Mouse (Mus musculus) forebrain, embryonic 15.5 days (tissue): ENCODE results near the gene Dbil5. TPM values are rescaled to one million over a fixed set of nuclear protein-coding genes. Genes with fewer than 3 reads are reported as not detected.
"Not testable (repeated sequence)": the region's sequence is repeated elsewhere in the genome, so short reads cannot be mapped to it uniquely, and the experiment has no call there.

ENCODE experiments used
- ATAC-seq: fragments of 200-750 bp; cut with Nextera tagmentation; replicated peaks from 2 replicates; pipeline ENCODE4 v1.8.0; 2017; ENCODE audit warnings: mild to moderate bottlenecking, moderate TSS enrichment, moderate library complexity
- H3K27ac ChIP-seq: fragments of 300-500 bp; sonication (generic); replicated peaks from 2 replicates; pipeline ENCODE4 v1.5.1; 2015; ENCODE audit warnings: mild to moderate bottlenecking, inconsistent platforms
- H3K27me3 ChIP-seq: fragments of 300-500 bp; sonication (generic); 2 replicates; pipeline ENCODE4 v1.6.1; 2015; ENCODE audit warnings: inconsistent platforms
- H3K36me3 ChIP-seq: fragments of 300-500 bp; sonication (generic); 2 replicates; pipeline ENCODE4 v1.6.1; 2015; ENCODE audit warnings: mild to moderate bottlenecking, inconsistent platforms
- H3K4me1 ChIP-seq: fragments of 300-500 bp; sonication (generic); 2 replicates; pipeline ENCODE4 v1.6.1; 2015; ENCODE audit warnings: inconsistent platforms
- H3K4me2 ChIP-seq: fragments of 300-500 bp; sonication (generic); replicated peaks from 2 replicates; pipeline ENCODE4 v1.6.1; 2015; ENCODE audit warnings: mild to moderate bottlenecking, inconsistent platforms
- H3K4me3 ChIP-seq: fragments of 300-500 bp; sonication (generic); 2 replicates; pipeline ENCODE4 v1.5.1; 2015; ENCODE audit warnings: mild to moderate bottlenecking, inconsistent platforms
- H3K9ac ChIP-seq: fragments of 300-500 bp; sonication (generic); replicated peaks from 2 replicates; pipeline ENCODE4 v1.6.1; 2015; ENCODE audit warnings: mild to moderate bottlenecking, inconsistent platforms
- H3K9me3 ChIP-seq: fragments of 300-500 bp; sonication (generic); 2 replicates; pipeline ENCODE4 v1.6.1; 2016; ENCODE audit warnings: inconsistent platforms
- whole genome bisulfite sequencing: fragments of 180-500 bp; shearing (Covaris S2); methylation state at CpG from one replicate; pipeline ENCODE4 v1.1.7; 2015; ENCODE audit warnings: mixed read lengths; 5-methylcytosine and 5-hydroxymethylcytosine counted together
- polyA plus RNA-seq: library from polyadenylated mRNA; unstranded; fragments of >200 nt; fragmentation: Nextera tagmentation; extraction: Ambion mirVana; gene quantifications from 2 replicates; pipeline ENCODE4 v1.2.1, GENCODE M21; 2015

Gene Dbil5
- polyA plus RNA-seq, 1 experiment from 2014 or later = not detected

GRCm38 (mm10) chr11:76206793-76207192, 10.6 kb upstream of the Dbil5 start:
- WGBS = 85% methylated on average over 5 of the region's 5 CpGs

GRCm38 (mm10) chr11:76210228-76210985, 7.0 kb upstream of the Dbil5 start:
- no peak overlapping the region for H3K27ac ChIP-seq
- H3K36me3 ChIP-seq = peaks cover 65% of the 10 kb centered on the region
- no peaks in the 10 kb centered on the region for H3K27me3 ChIP-seq
- no peak overlapping the region for H3K4me2 ChIP-seq
- H3K4me1 ChIP-seq = no peaks in the 10 kb centered on the region
- 83% methylated on average over 13 of the region's 13 CpGs for WGBS
- H3K4me3 ChIP-seq = no peak overlapping the region
- no peak overlapping the region for H3K9ac ChIP-seq
- ATAC-seq = no peak
- no peaks in the 10 kb centered on the region for H3K9me3 ChIP-seq

More at GRCm38 (mm10) chr11:76206793-76207192, 10.6 kb upstream of the Dbil5 start:
- H3K9me3 ChIP-seq = no peaks in the 10 kb centered on the region
- H3K4me3 ChIP-seq = no peak overlapping the region
- ATAC-seq = no peak
- no peak overlapping the region for H3K9ac ChIP-seq
- no peak overlapping the region for H3K27ac ChIP-seq
- H3K4me1 ChIP-seq = peaks cover 15% of the 10 kb centered on the region
- H3K27me3 ChIP-seq = no peaks in the 10 kb centered on the region
- no peak overlapping the region for H3K4me2 ChIP-seq
- peaks cover 57% of the 10 kb centered on the region for H3K36me3 ChIP-seq

GRCm38 (mm10) chr11:76211595-76211994, 5.8 kb upstream of the Dbil5 start:
- not testable (repeated sequence) for H3K4me2 ChIP-seq, H3K9ac ChIP-seq, H3K4me1 ChIP-seq, H3K9me3 ChIP-seq, ATAC-seq, H3K27me3 ChIP-seq, H3K27ac ChIP-seq, H3K4me3 ChIP-seq
- peaks cover 57% of the 10 kb centered on the region for H3K36me3 ChIP-seq
- WGBS = 92% methylated on average over 5 of the region's 6 CpGs

- 45% methylated on average over 5 of the region's 5 CpGs for WGBS
- no peak for ATAC-seq
Measured at GRCm38 (mm10) chr11:76213841-76214240, 3.6 kb upstream of the Dbil5 start.

GRCm38 (mm10) chr11:76215011-76215410, 2.4 kb upstream of the Dbil5 start:
- peaks cover 24% of the 10 kb centered on the region for H3K36me3 ChIP-seq
- ATAC-seq = no peak

More at GRCm38 (mm10) chr11:76213841-76214240, 3.6 kb upstream of the Dbil5 start:
- Histone ChIP-seq H3K9me3 (no peaks in the 10 kb centered on the region), H3K27me3 (no peaks in the 10 kb centered on the region), H3K9ac (no peak overlapping the region), H3K36me3 (peaks cover 34% of the 10 kb centered on the region), H3K4me3 (no peak overlapping the region), H3K4me2 (no peak overlapping the region), H3K27ac (no peak overlapping the region), H3K4me1 (peaks cover 7% of the 10 kb centered on the region)

GRCm38 (mm10) chr11:76216049-76216540, 1.3 kb upstream of the Dbil5 start:
- Histone ChIP-seq H3K36me3 (peaks cover 20% of the 10 kb centered on the region), H3K27ac (no peak overlapping the region), H3K4me3 (peak overlapping the region; percentile 88; the same call in 1 of the 2 replicates), H3K4me1 (peaks cover 7% of the 10 kb centered on the region), H3K9ac (no peak overlapping the region), H3K9me3 (no peaks in the 10 kb centered on the region), H3K4me2 (peak overlapping the region; percentile 69), H3K27me3 (no peaks in the 10 kb centered on the region)
- ATAC-seq = no peak
- 93% methylated on average over 5 of the region's 5 CpGs for WGBS

More at GRCm38 (mm10) chr11:76215011-76215410, 2.4 kb upstream of the Dbil5 start:
- 92% methylated on average over 2 of the region's 2 CpGs for WGBS
- no peaks in the 10 kb centered on the region for H3K9me3 ChIP-seq
- H3K4me3 ChIP-seq = no peak overlapping the region
- H3K27me3 ChIP-seq = no peaks in the 10 kb centered on the region
- H3K27ac ChIP-seq = no peak overlapping the region
- no peak overlapping the region for H3K4me2 ChIP-seq
- H3K4me1 ChIP-seq = peaks cover 7% of the 10 kb centered on the region
- no peak overlapping the region for H3K9ac ChIP-seq

- WGBS = 1% methylated on average over 33 of the region's 33 CpGs
- Histone ChIP-seq H3K36me3 (peaks cover 28% of the 10 kb centered on the region), H3K4me1 (peaks cover 7% of the 10 kb centered on the region), H3K27me3 (no peaks in the 10 kb centered on the region), H3K9me3 (no peaks in the 10 kb centered on the region), H3K4me3 (peak overlapping the region; percentile 88), H3K4me2 (peak overlapping the region; percentile 69), H3K27ac (peak overlapping the region; percentile 91), H3K9ac (peak overlapping the region; percentile 89)
- peak; percentile 38 for ATAC-seq
Measured at GRCm38 (mm10) chr11:76216681-76217389, 573 bp upstream of the Dbil5 start.

- no peak overlapping the region for H3K9ac ChIP-seq
- no peaks in the 10 kb centered on the region for H3K4me1 ChIP-seq
- H3K27me3 ChIP-seq = no peaks in the 10 kb centered on the region
- H3K4me2 ChIP-seq = no peak overlapping the region
- peaks cover 52% of the 10 kb centered on the region; the same call in 1 of the 2 replicates for H3K36me3 ChIP-seq
- H3K9me3 ChIP-seq = no peaks in the 10 kb centered on the region
- no peak overlapping the region for H3K4me3 ChIP-seq
- ATAC-seq = no peak
- 93% methylated on average over 5 of the region's 5 CpGs for WGBS
- no peak overlapping the region for H3K27ac ChIP-seq
Measured at GRCm38 (mm10) chr11:76224631-76225030, 7.2 kb downstream of the Dbil5 start.

- Histone ChIP-seq H3K4me3 (no peak overlapping the region), H3K9ac (no peak overlapping the region), H3K27me3 (no peaks in the 10 kb centered on the region), H3K9me3 (no peaks in the 10 kb centered on the region), H3K27ac (no peak overlapping the region), H3K4me1 (no peaks in the 10 kb centered on the region), H3K4me2 (no peak overlapping the region), H3K36me3 (peaks cover 52% of the 10 kb centered on the region; the same call in 1 of the 2 replicates)
- ATAC-seq = no peak
Measured at GRCm38 (mm10) chr11:76225051-76225450, 7.6 kb downstream of the Dbil5 start.

- Histone ChIP-seq H3K4me1 (no peaks in the 10 kb centered on the region), H3K4me2 (no peak overlapping the region), H3K27me3 (no peaks in the 10 kb centered on the region), H3K27ac (no peak overlapping the region), H3K9ac (no peak overlapping the region), H3K36me3 (peaks cover 68% of the 10 kb centered on the region), H3K4me3 (no peak overlapping the region), H3K9me3 (no peaks in the 10 kb centered on the region)
- ATAC-seq = no peak
- WGBS = 90% methylated on average over 3 of the region's 3 CpGs
Measured at GRCm38 (mm10) chr11:76236136-76236535, 18.7 kb downstream of the Dbil5 start.

GRCm38 (mm10) chr11:76239750-76240149, 22.3 kb downstream of the Dbil5 start:
- no peaks in the 10 kb centered on the region for H3K9me3 ChIP-seq
- no peak overlapping the region for H3K9ac ChIP-seq
- ATAC-seq = no peak
- H3K4me1 ChIP-seq = peaks cover 19% of the 10 kb centered on the region
- H3K4me2 ChIP-seq = no peak overlapping the region
- no peak overlapping the region for H3K4me3 ChIP-seq
- H3K27ac ChIP-seq = no peak overlapping the region
- peaks cover 38% of the 10 kb centered on the region for H3K36me3 ChIP-seq
- no peaks in the 10 kb centered on the region for H3K27me3 ChIP-seq
- 94% methylated on average over 2 of the region's 2 CpGs for WGBS
